Mouse (Mus musculus) liver, embryonic 13.5 days (tissue): ENCODE data around the gene Olfr979. TPM values are rescaled to one million over a fixed set of nuclear protein-coding genes. Genes with fewer than 3 reads are reported as not detected.
"Not testable (repeated sequence)": the region's sequence is repeated elsewhere in the genome, so short reads cannot be mapped to it uniquely, and the experiment has no call there.

Source experiments
- ATAC-seq: fragments of 200-750 bp; cut with Nextera tagmentation; 2 replicates; pipeline ENCODE4 v1.8.0; 2017; ENCODE audit warnings: low read depth, mild to moderate bottlenecking, moderate number of reproducible peaks, moderate library complexity
- DNase-seq: peaks from one replicate; pipeline ENCODE4 v3.0.0; 2022
- H3K27ac ChIP-seq: fragments of 300-500 bp; sonication (generic); 2 replicates; pipeline ENCODE4 v1.5.1; 2015; ENCODE audit warnings: moderate library complexity, mild to moderate bottlenecking, inconsistent platforms
- H3K27me3 ChIP-seq: fragments of 300-500 bp; sonication (generic); 2 replicates; pipeline ENCODE4 v1.6.1; 2015; ENCODE audit warnings: mild to moderate bottlenecking, inconsistent platforms
- H3K36me3 ChIP-seq: fragments of 300-500 bp; sonication (generic); 2 replicates; pipeline ENCODE4 v1.6.1; 2015; ENCODE audit warnings: mild to moderate bottlenecking, inconsistent platforms
- H3K4me1 ChIP-seq: fragments of 300-500 bp; sonication (generic); replicated peaks from 2 replicates; pipeline ENCODE4 v1.6.1; 2015; ENCODE audit warnings: inconsistent platforms
- H3K4me2 ChIP-seq: fragments of 300-500 bp; sonication (generic); 2 replicates; pipeline ENCODE4 v1.6.1; 2015; ENCODE audit warnings: inconsistent platforms, mild to moderate bottlenecking, moderate library complexity
- H3K4me3 ChIP-seq: fragments of 300-500 bp; sonication (generic); replicated peaks from 2 replicates; pipeline ENCODE4 v1.5.1; 2015; ENCODE audit warnings: mild to moderate bottlenecking, inconsistent platforms
- H3K9ac ChIP-seq: fragments of 300-500 bp; sonication (generic); 2 replicates; pipeline ENCODE4 v1.6.1; 2015; ENCODE audit warnings: mild to moderate bottlenecking, inconsistent platforms
- H3K9me3 ChIP-seq: fragments of 300-500 bp; sonication (generic); replicated peaks from 2 replicates; pipeline ENCODE4 v1.6.1; 2016; ENCODE audit warnings: inconsistent platforms
- WGBS: fragments of 180-500 bp; shearing (Covaris S2); methylation state at CpG from one replicate; pipeline ENCODE4 v1.1.7; 2015; ENCODE audit not compliant: insufficient replicate concordance; 5-methylcytosine and 5-hydroxymethylcytosine counted together
- polyA plus RNA-seq: library from polyadenylated mRNA; unstranded; fragments of >200 nt; fragmentation: Nextera tagmentation; extraction: Ambion mirVana; gene quantifications from 2 replicates; pipeline ENCODE4 v1.2.1, GENCODE M21; 2015

Gene Olfr979
- not detected in 2 replicates for polyA plus RNA-seq

- 67% methylated on average over 1 of the region's 1 CpGs for WGBS
- Histone ChIP-seq H3K27ac (no peak within 1 kb of the TSS), H3K4me3 (no peak within 1 kb of the TSS), H3K4me1 (no peaks in the 10 kb centered on the region), H3K36me3 (no peaks in the 10 kb centered on the region), H3K27me3 (no peaks in the 10 kb centered on the region), H3K4me2 (no peak within 1 kb of the TSS), H3K9me3 (no peaks in the 10 kb centered on the region), H3K9ac (no peak within 1 kb of the TSS)
- ATAC-seq (no peak), DNase-seq (no peak)
Measured at GRCm38 (mm10) chr9:40003365-40003764, at the start of gene Olfr979. TSS of gene Olfr979 (minus strand) at chr9:40003465.

GRCm38 (mm10) chr9:40050138-40050537, 46.9 kb upstream of the Olfr979 start:
- H3K4me3 ChIP-seq, result no peak overlapping the region
- ATAC-seq (no peak), DNase-seq (no peak)
- 77% methylated on average over 19 of the region's 19 CpGs for WGBS
- no peaks in the 10 kb centered on the region for H3K27me3 ChIP-seq
- H3K9me3 ChIP-seq, result no peaks in the 10 kb centered on the region
- no peak overlapping the region for H3K27ac ChIP-seq
- H3K36me3 ChIP-seq, result no peaks in the 10 kb centered on the region
- H3K4me2 ChIP-seq, result no peak overlapping the region
- no peaks in the 10 kb centered on the region for H3K4me1 ChIP-seq
- H3K9ac ChIP-seq, result no peak overlapping the region

- Histone ChIP-seq H3K4me2 (no peak within 1 kb of the TSS), H3K4me3 (no peak within 1 kb of the TSS), H3K4me1 (no peaks in the 10 kb centered on the region), H3K9ac (no peak within 1 kb of the TSS), H3K9me3 (no peaks in the 10 kb centered on the region), H3K27me3 (no peaks in the 10 kb centered on the region), H3K36me3 (no peaks in the 10 kb centered on the region), H3K27ac (no peak within 1 kb of the TSS)
- 44% methylated on average over 2 of the region's 2 CpGs for WGBS
- DNase-seq, result no peak
- ATAC-seq, result no peak
Measured at GRCm38 (mm10) chr9:40021164-40021563, 17.9 kb upstream of the Olfr979 start, which contains the start of gene Olfr981. TSS of gene Olfr981 (plus strand) at chr9:40021464.

GRCm38 (mm10) chr9:40009482-40009881, 6.2 kb upstream of the Olfr979 start, which contains the start of gene Olfr980:
TSS of gene Olfr980 (minus strand) at chr9:40009582.
- no peak within 1 kb of the TSS for H3K9ac ChIP-seq
- ATAC-seq (no peak), DNase-seq (no peak)
- no peak within 1 kb of the TSS for H3K4me3 ChIP-seq
- no peak within 1 kb of the TSS for H3K27ac ChIP-seq
- H3K27me3 ChIP-seq, result no peaks in the 10 kb centered on the region
- H3K9me3 ChIP-seq, result no peaks in the 10 kb centered on the region
- WGBS, result 48% methylated on average over 1 of the region's 1 CpGs
- no peaks in the 10 kb centered on the region for H3K36me3 ChIP-seq
- H3K4me2 ChIP-seq, result no peak within 1 kb of the TSS
- H3K4me1 ChIP-seq, result no peaks in the 10 kb centered on the region

GRCm38 (mm10) chr9:39991813-39992212, 11.5 kb downstream of the Olfr979 start, which contains the start of gene Olfr978:
TSS of gene Olfr978 (plus strand) at chr9:39992113.
- H3K9me3 ChIP-seq, result no peaks in the 10 kb centered on the region
- H3K27ac ChIP-seq, result no peak within 1 kb of the TSS
- WGBS, result 57% methylated on average over 2 of the region's 2 CpGs
- no peaks in the 10 kb centered on the region for H3K36me3 ChIP-seq
- H3K4me2 ChIP-seq, result no peak within 1 kb of the TSS
- H3K9ac ChIP-seq, result no peak within 1 kb of the TSS
- H3K4me3 ChIP-seq, result no peak within 1 kb of the TSS
- no peaks in the 10 kb centered on the region for H3K27me3 ChIP-seq
- no peak for DNase-seq
- ATAC-seq, result no peak
- no peaks in the 10 kb centered on the region for H3K4me1 ChIP-seq

GRCm38 (mm10) chr9:39976581-39977145, 26.6 kb downstream of the Olfr979 start:
- not testable (repeated sequence) for H3K27me3 ChIP-seq, H3K36me3 ChIP-seq, H3K4me1 ChIP-seq, ATAC-seq, H3K9me3 ChIP-seq, H3K27ac ChIP-seq, DNase-seq, H3K4me2 ChIP-seq, H3K4me3 ChIP-seq, H3K9ac ChIP-seq
- whole genome bisulfite sequencing, result 57% methylated on average over 1 of the region's 1 CpGs

GRCm38 (mm10) chr9:39961033-39961432, 42.2 kb downstream of the Olfr979 start, which contains the start of gene Olfr976:
TSS of gene Olfr976 (minus strand) at chr9:39961133.
- not testable (repeated sequence) for H3K36me3 ChIP-seq, H3K27ac ChIP-seq, DNase-seq, H3K27me3 ChIP-seq, H3K9me3 ChIP-seq, H3K4me1 ChIP-seq, H3K9ac ChIP-seq, ATAC-seq, H3K4me2 ChIP-seq, H3K4me3 ChIP-seq
- WGBS, result 70% methylated on average over 8 of the region's 9 CpGs

GRCm38 (mm10) chr9:39951946-39952345, 51.3 kb downstream of the Olfr979 start, which contains the start of gene Olfr975:
TSS of gene Olfr975 (minus strand) at chr9:39952046.
- Histone ChIP-seq H3K4me1 (no peaks in the 10 kb centered on the region), H3K4me3 (no peak within 1 kb of the TSS), H3K36me3 (no peaks in the 10 kb centered on the region), H3K9ac (no peak within 1 kb of the TSS), H3K27me3 (no peaks in the 10 kb centered on the region), H3K9me3 (no peaks in the 10 kb centered on the region), H3K4me2 (no peak within 1 kb of the TSS), H3K27ac (no peak within 1 kb of the TSS)
- WGBS, result 24% methylated on average over 1 of the region's 1 CpGs
- ATAC-seq, result no peak
- no peak for DNase-seq

Other genes starting within 250 kb of the Olfr979 start
- gene Olfr968, start 220.2 kb downstream of the Olfr979 start, polyA plus RNA-seq, result not detected in 2 replicates
- not detected in 2 replicates for gene Olfr969, start 212.5 kb downstream of the Olfr979 start, polyA plus RNA-seq
- gene Olfr970, start 194.6 kb downstream of the Olfr979 start, polyA plus RNA-seq, result not detected in 2 replicates
- not detected in 2 replicates for gene Olfr971, start 166.6 kb downstream of the Olfr979 start, polyA plus RNA-seq
- not detected in 2 replicates for gene Olfr972, start 137.0 kb downstream of the Olfr979 start, polyA plus RNA-seq
- gene Olfr229, start 96.1 kb downstream of the Olfr979 start, polyA plus RNA-seq, result not detected in 2 replicates
- not detected in 2 replicates for gene Olfr974, start 66.0 kb downstream of the Olfr979 start, polyA plus RNA-seq
- gene Olfr975, start 51.4 kb downstream of the Olfr979 start, polyA plus RNA-seq, result not detected in 2 replicates
- gene Olfr976, start 42.3 kb downstream of the Olfr979 start, polyA plus RNA-seq, result not detected in 2 replicates
- not detected in 2 replicates for gene Olfr978, start 11.4 kb downstream of the Olfr979 start, polyA plus RNA-seq
- gene Olfr980, start 6.1 kb upstream of the Olfr979 start, polyA plus RNA-seq, result not detected in 2 replicates
- gene Olfr981, start 18.0 kb upstream of the Olfr979 start, polyA plus RNA-seq, result not detected in 2 replicates
- gene Olfr982, start 70.4 kb upstream of the Olfr979 start, polyA plus RNA-seq, result not detected in 2 replicates
- not detected in 2 replicates for gene Olfr983, start 90.1 kb upstream of the Olfr979 start, polyA plus RNA-seq
- not detected in 2 replicates for gene Olfr984, start 110.7 kb upstream of the Olfr979 start, polyA plus RNA-seq
- not detected in 2 replicates for gene Olfr985, start 126.7 kb upstream of the Olfr979 start, polyA plus RNA-seq
- not detected in 2 replicates for gene Tmem225, start 144.7 kb upstream of the Olfr979 start, polyA plus RNA-seq
- not detected in 2 replicates for gene Olfr986, start 177.5 kb upstream of the Olfr979 start, polyA plus RNA-seq
- 0.93 and 0.97 TPM in 2 replicates for gene Zfp202, start 188.9 kb upstream of the Olfr979 start, polyA plus RNA-seq